Mouse (Mus musculus): ENCODE measurements around the gene Cetn4. TPM values are rescaled to one million over a fixed set of nuclear protein-coding genes. Genes with fewer than 3 reads are reported as not detected.

Cetn4 gene
- polyA plus RNA-seq, 1 experiment from 2014 or later, result 6.5 TPM

- Histone ChIP-seq H3K9me3 (ENCODE audit: low read length) (no peaks in the 10 kb centered on the region), H3K36me3 (ENCODE audit: insufficient read depth, low read length) (no peaks in the 10 kb centered on the region), H3K27ac (ENCODE audit: low read length) (no peak overlapping the region), H3K4me3 (ENCODE audit: low read depth, low read length) (no peak overlapping the region), H3K9ac (replicated peaks; ENCODE audit: low read depth) (no peak overlapping the region), H3K4me1 (ENCODE audit: insufficient read depth, low read depth, low read length) (no peaks in the 10 kb centered on the region), H3K27me3 (replicated peaks; ENCODE audit: insufficient read depth, low read length) (no peaks in the 10 kb centered on the region), H3K4me2 (replicated peaks; ENCODE audit: low read depth, low read length) (no peak overlapping the region)
- no peak for ATAC-seq
- WGBS, result 83% methylated on average over 2 of the region's 2 CpGs
- TF ChIP-seq CTCF (IDR thresholded peaks at IDR 0.05), result no peak
- no peak for TF ChIP-seq EP300 (IDR thresholded peaks at IDR 0.05)
- no peak for DNase-seq (ENCODE audit: low spot score)
Measured at GRCm38 (mm10) chr3:37291929-37292328, 20.6 kb downstream of the Cetn4 start.

- ATAC-seq (no peak), DNase-seq (ENCODE audit: low spot score) (no peak)
- Histone ChIP-seq H3K27me3 (replicated peaks; ENCODE audit: insufficient read depth, low read length) (no peaks in the 10 kb centered on the region), H3K4me2 (replicated peaks; ENCODE audit: low read depth, low read length) (no peak overlapping the region), H3K27ac (ENCODE audit: low read length) (no peak overlapping the region), H3K9ac (replicated peaks; ENCODE audit: low read depth) (no peak overlapping the region), H3K4me3 (ENCODE audit: low read depth, low read length) (no peak overlapping the region), H3K36me3 (ENCODE audit: insufficient read depth, low read length) (no peaks in the 10 kb centered on the region), H3K9me3 (ENCODE audit: low read length) (no peaks in the 10 kb centered on the region), H3K4me1 (ENCODE audit: insufficient read depth, low read depth, low read length) (no peaks in the 10 kb centered on the region)
- TF ChIP-seq EP300 (IDR thresholded peaks at IDR 0.05), result no peak
- no peak for TF ChIP-seq CTCF (IDR thresholded peaks at IDR 0.05)
- 60% methylated on average over 7 of the region's 7 CpGs for WGBS
Measured at GRCm38 (mm10) chr3:37290881-37291541, 21.5 kb downstream of the Cetn4 start.

- WGBS, result 72% methylated on average over 2 of the region's 2 CpGs
- Histone ChIP-seq H3K9ac (replicated peaks; ENCODE audit: low read depth) (no peak overlapping the region), H3K27ac (ENCODE audit: low read length) (no peak overlapping the region), H3K9me3 (ENCODE audit: low read length) (no peaks in the 10 kb centered on the region), H3K4me2 (replicated peaks; ENCODE audit: low read depth, low read length) (no peak overlapping the region), H3K4me3 (ENCODE audit: low read depth, low read length) (no peak overlapping the region), H3K4me1 (ENCODE audit: insufficient read depth, low read depth, low read length) (no peaks in the 10 kb centered on the region), H3K27me3 (replicated peaks; ENCODE audit: insufficient read depth, low read length) (no peaks in the 10 kb centered on the region), H3K36me3 (ENCODE audit: insufficient read depth, low read length) (no peaks in the 10 kb centered on the region)
- TF ChIP-seq CTCF (IDR thresholded peaks at IDR 0.05), result no peak
- DNase-seq (ENCODE audit: low spot score), result no peak
- ATAC-seq, result no peak
Measured at GRCm38 (mm10) chr3:37289237-37289636, 23.3 kb downstream of the Cetn4 start.

GRCm38 (mm10) chr3:37283234-37283633 lies 29.3 kb downstream of the Cetn4 start:
- Histone ChIP-seq H3K4me1 (ENCODE audit: insufficient read depth, low read depth, low read length) (no peaks in the 10 kb centered on the region), H3K9me3 (ENCODE audit: low read length) (no peaks in the 10 kb centered on the region), H3K36me3 (ENCODE audit: insufficient read depth, low read length) (no peaks in the 10 kb centered on the region), H3K4me2 (replicated peaks; ENCODE audit: low read depth, low read length) (no peak overlapping the region), H3K27ac (ENCODE audit: low read length) (no peak overlapping the region), H3K27me3 (replicated peaks; ENCODE audit: insufficient read depth, low read length) (no peaks in the 10 kb centered on the region), H3K9ac (replicated peaks; ENCODE audit: low read depth) (no peak overlapping the region), H3K4me3 (ENCODE audit: low read depth, low read length) (no peak overlapping the region)
- 75% methylated on average over 4 of the region's 4 CpGs for WGBS
- ATAC-seq, result no peak
- TF ChIP-seq CTCF (IDR thresholded peaks at IDR 0.05) (no peak), EP300 (IDR thresholded peaks at IDR 0.05) (no peak)
- no peak for DNase-seq (ENCODE audit: low spot score)

GRCm38 (mm10) chr3:37282299-37282922 lies 30.1 kb downstream of the Cetn4 start:
- Histone ChIP-seq H3K9me3 (ENCODE audit: low read length) (no peaks in the 10 kb centered on the region), H3K27me3 (replicated peaks; ENCODE audit: insufficient read depth, low read length) (no peaks in the 10 kb centered on the region), H3K4me1 (ENCODE audit: insufficient read depth, low read depth, low read length) (no peaks in the 10 kb centered on the region), H3K9ac (replicated peaks; ENCODE audit: low read depth) (no peak overlapping the region), H3K27ac (ENCODE audit: low read length) (no peak overlapping the region), H3K4me2 (replicated peaks; ENCODE audit: low read depth, low read length) (no peak overlapping the region), H3K36me3 (ENCODE audit: insufficient read depth, low read length) (no peaks in the 10 kb centered on the region), H3K4me3 (ENCODE audit: low read depth, low read length) (no peak overlapping the region)
- ATAC-seq, result no peak
- TF ChIP-seq EP300 (IDR thresholded peaks at IDR 0.05) (no peak), CTCF (IDR thresholded peaks at IDR 0.05) (no peak)
- 75% methylated on average over 11 of the region's 11 CpGs for WGBS
- DNase-seq (ENCODE audit: low spot score), result no peak

GRCm38 (mm10) chr3:37280871-37281270 lies 31.6 kb downstream of the Cetn4 start:
- Histone ChIP-seq H3K9ac (replicated peaks; ENCODE audit: low read depth) (no peak overlapping the region), H3K36me3 (ENCODE audit: insufficient read depth, low read length) (no peaks in the 10 kb centered on the region), H3K4me2 (replicated peaks; ENCODE audit: low read depth, low read length) (no peak overlapping the region), H3K27me3 (replicated peaks; ENCODE audit: insufficient read depth, low read length) (no peaks in the 10 kb centered on the region), H3K9me3 (ENCODE audit: low read length) (no peaks in the 10 kb centered on the region), H3K4me3 (ENCODE audit: low read depth, low read length) (no peak overlapping the region), H3K4me1 (ENCODE audit: insufficient read depth, low read depth, low read length) (no peaks in the 10 kb centered on the region), H3K27ac (ENCODE audit: low read length) (no peak overlapping the region)
- TF ChIP-seq CTCF (IDR thresholded peaks at IDR 0.05), result no peak
- TF ChIP-seq EP300 (IDR thresholded peaks at IDR 0.05), result no peak
- no peak for ATAC-seq
- no peak for DNase-seq (ENCODE audit: low spot score)
- 51% methylated on average over 8 of the region's 8 CpGs for WGBS

All from lung, postnatal 0 days (tissue).